Mouse (Mus musculus) liver, adult 2 months (tissue): Measurements from ENCODE around the gene Tmem132b.

Experiments used
- CTCF ChIP-seq: fragments of 200-500 bp; IDR thresholded peaks from 2 replicates; pipeline ENCODE4 v1.5.1; 2011; ENCODE audit warnings: low read depth, low read length, control low read depth
- POLR2A ChIP-seq: fragments of 200-500 bp; IDR thresholded peaks from 2 replicates; pipeline ENCODE4 v1.6.1; 2011; ENCODE audit warnings: low read length, control low read depth; ENCODE audit not compliant: insufficient read depth; ENCODE audit errors: extremely low read depth

GRCm38 (mm10) chr5:125675623-125676022 is 144.0 kb downstream of the Tmem132b start:
- TF ChIP-seq CTCF, result no peak
- no peak for TF ChIP-seq POLR2A
